Mouse (Mus musculus) B cell, adult 2 months (primary cell): ENCODE data around the gene Hoxc12.

Experiments used
- DNase-seq, 2 experiments: peaks; one replicate each; pipeline ENCODE4 v3.0.0; 2022

Gene Hoxc12

GRCm38 (mm10) chr15:102965892-102966775 lies 29.6 kb downstream of the Hoxc12 start:
- peak; percentile 87 to 88 for DNase-seq

- DNase-seq = no peak
Observed at GRCm38 (mm10) chr15:102966776-102967311, 30.3 kb downstream of the Hoxc12 start, which contains the start of gene Hoxc10. Gene Hoxc10 (plus strand): TSS chr15:102966796.

- DNase-seq = no peak
Observed at GRCm38 (mm10) chr15:102967312-102967510, 30.7 kb downstream of the Hoxc12 start, which contains the start of gene Hoxc5. Gene Hoxc5 (plus strand): TSS chr15:102967443.

GRCm38 (mm10) chr15:102967511-102968397 lies 31.2 kb downstream of the Hoxc12 start:
- DNase-seq = no peak

GRCm38 (mm10) chr15:102969296-102969695 lies 32.7 kb downstream of the Hoxc12 start:
- DNase-seq = no peak

- DNase-seq = no peak
Observed at GRCm38 (mm10) chr15:102970740-102971139, 34.2 kb downstream of the Hoxc12 start.

- DNase-seq = no peak
Observed at GRCm38 (mm10) chr15:102972254-102972653, 35.7 kb downstream of the Hoxc12 start.

GRCm38 (mm10) chr15:102972753-102973152 lies 36.2 kb downstream of the Hoxc12 start:
- no peak for DNase-seq

- DNase-seq = no peak
Observed at GRCm38 (mm10) chr15:102975034-102975433, 38.5 kb downstream of the Hoxc12 start.

- DNase-seq = no peak
Observed at GRCm38 (mm10) chr15:102975688-102976111, 39.1 kb downstream of the Hoxc12 start.

- DNase-seq = no peak
Observed at GRCm38 (mm10) chr15:102976171-102976570, 39.6 kb downstream of the Hoxc12 start, which contains the start of gene Hoxc9. Gene Hoxc9 (plus strand): TSS chr15:102976439.

- no peak for DNase-seq
Observed at GRCm38 (mm10) chr15:102976631-102977422, 40.3 kb downstream of the Hoxc12 start.

- no peak for DNase-seq
Observed at GRCm38 (mm10) chr15:102977423-102977974, 40.9 kb downstream of the Hoxc12 start.

GRCm38 (mm10) chr15:102978615-102979515 lies 42.3 kb downstream of the Hoxc12 start:
- no peak for DNase-seq

GRCm38 (mm10) chr15:102979936-102980335 lies 43.4 kb downstream of the Hoxc12 start:
- DNase-seq = no peak

GRCm38 (mm10) chr15:102980352-102980751 lies 43.8 kb downstream of the Hoxc12 start:
- no peak for DNase-seq

GRCm38 (mm10) chr15:102980912-102981311 lies 44.4 kb downstream of the Hoxc12 start:
- no peak for DNase-seq

GRCm38 (mm10) chr15:102981379-102982288 lies 45.1 kb downstream of the Hoxc12 start:
- DNase-seq = no peak

- DNase-seq = no peak
Observed at GRCm38 (mm10) chr15:102983716-102984115, 47.2 kb downstream of the Hoxc12 start.

- DNase-seq = no peak
Observed at GRCm38 (mm10) chr15:102984521-102984920, 48.0 kb downstream of the Hoxc12 start.
